Mouse (Mus musculus): ENCODE results near the gene Man1c1.

Gene Man1c1

GRCm38 (mm10) chr4:134523447-134523846, 180.6 kb downstream of the Man1c1 start:
- CTCF ChIA-PET = no interaction called here

- CTCF ChIA-PET = no interaction called here
Measured at GRCm38 (mm10) chr4:134519281-134519680, 184.8 kb downstream of the Man1c1 start.

- CTCF ChIA-PET = interaction anchor here (0.6 kb wide), 2 partner anchors 16 to 226 kb away, joined by 5 to 7 read pairs; no protein-coding TSS in a partner anchor
Measured at GRCm38 (mm10) chr4:134518541-134518940, 185.5 kb downstream of the Man1c1 start.

- CTCF ChIA-PET = no interaction called here
Measured at GRCm38 (mm10) chr4:134517719-134518118, 186.4 kb downstream of the Man1c1 start.

GRCm38 (mm10) chr4:134516981-134517380, 187.1 kb downstream of the Man1c1 start:
- CTCF ChIA-PET = no interaction called here

GRCm38 (mm10) chr4:134515614-134516013, 188.5 kb downstream of the Man1c1 start:
- CTCF ChIA-PET = interaction anchor here (0.7 to 0.9 kb wide), 2 partner anchors 23 to 1440 kb away, joined by 3 read pairs; no protein-coding TSS in a partner anchor

GRCm38 (mm10) chr4:134514309-134514930, 189.7 kb downstream of the Man1c1 start:
- CTCF ChIA-PET = no interaction called here

GRCm38 (mm10) chr4:134512798-134513197, 191.3 kb downstream of the Man1c1 start:
- CTCF ChIA-PET = no interaction called here

- CTCF ChIA-PET = no interaction called here
Measured at GRCm38 (mm10) chr4:134511730-134512129, 192.4 kb downstream of the Man1c1 start.

Measured in spleen, embryonic (tissue).